ENCODE assay signal across 11 mouse cellular contexts in genomic region chr6:38065122-38065500, GRCm38 (mm10). TPM values are rescaled to one million over a fixed set of nuclear protein-coding genes. Genes with fewer than 3 reads are reported as not detected.
DNase-seq lines count a peak whose midpoint lies in the region; ATAC-seq and TF ChIP-seq lines count a peak whose summit lies in the region.
"Had no signal": no experiment of that assay in that cellular context is flagged by ENCODE, and none has a peak within 500 bp of the region (broad histone marks: within the 10 kb centered on the region; RNA-seq: fewer than 3 reads in every experiment).

No protein-coding gene starts in this region.

- no peak for ATAC-seq in erythroid progenitor cell, adult 5-6 weeks (replicated peaks; ENCODE audit: low FRiP score, poor library complexity, severe bottlenecking)

- no peaks in the 10 kb centered on the region for H3K27me3 ChIP-seq in spleen, adult 2 months (ENCODE audit: control insufficient read depth, insufficient read depth, low read length)

- intact Hi-C loops in heart, postnatal 25 days (cut with DNase I) = loop anchor here (1.0 to 10.0 kb wide), 4 partner anchors 57 to 710 kb away; partner anchors contain the start of gene Trim24

- 62% methylated on average over 3 of the region's 3 CpGs for WGBS in spleen, adult 2 months

- H3K36me3 ChIP-seq in spleen, adult 2 months (ENCODE audit: control insufficient read depth, insufficient read depth, low read length) = no peaks in the 10 kb centered on the region
- H3K36me3 ChIP-seq: G1E had no signal

- peak overlapping the region; percentile 15; the same call in 1 of the 2 replicates for H3K4me3 ChIP-seq in spleen, adult 2 months (ENCODE audit: extremely low read depth, insufficient read depth, insufficient read length)

- no peak overlapping the region for H3K27ac ChIP-seq in spleen, adult 2 months (ENCODE audit: insufficient read depth, low read length)

- DNase-seq in spleen, adult 2 months (ENCODE audit: low read depth in 1 of 2, low spot score in 2 of 2) = no peak
- no peak for DNase-seq in spleen, adult 12 weeks (ENCODE audit: low spot score)
- peak; percentile 38 to 49 for DNase-seq in frontal cortex, postnatal 10 days (ENCODE audit: low spot score in 2 of 2)
- DNase-seq in left cerebral cortex, adult 8-10 months (ENCODE audit: low spot score in 2 of 2) = peak; percentile 5 to 48
- no peak for DNase-seq in thymus, postnatal 36 days
- DNase-seq in heart, postnatal 25 days (ENCODE audit: low spot score) = no peak
- DNase-seq: gastrocnemius, postnatal 25 days had no signal

- TF ChIP-seq POLR2A in spleen, adult 2 months (IDR thresholded peaks at IDR 0.05; ENCODE audit: low read depth, low read length) = no peak

- no peak for TF ChIP-seq CTCF in spleen, adult 2 months (IDR thresholded peaks at IDR 0.05; ENCODE audit: extremely low read depth, insufficient read depth, insufficient read length, insufficient replicate concordance)

- peaks cover 8% of the 10 kb centered on the region; the same call in 1 of the 2 replicates for H3K4me1 ChIP-seq in spleen, adult 2 months (ENCODE audit: control insufficient read depth, insufficient read depth, insufficient read length)

RNA-seq across cellular contexts. Expression of gene Svopl, which starts 18.3 kb away (rescaled TPM):
- polyA plus RNA-seq in spleen, adult 2 months (2012; rRNA removed) = 0.06 TPM in 1 of 2 replicates, not detected in the other
- total RNA-seq in left cerebral cortex, adult 8-10 months (2022) = under 1 TPM in 1 of 4 experiments, not detected in 3; 0.28 TPM
- total RNA-seq in erythroid progenitor cell, adult 5-6 weeks (2015; ENCODE audit: low replicate concordance) = not detected in 2 replicates
- total RNA-seq in erythroid progenitor cell, adult 5-6 weeks (2017; ENCODE audit: low replicate concordance) = not detected in 2 replicates
- under 1 TPM; 0.42 to 0.50 TPM for total RNA-seq in heart, postnatal 25 days (2021)
- total RNA-seq: G1E had no signal
- polyA plus RNA-seq: G1E had no signal

RNA-seq across cellular contexts. Expression of gene Tmem213, which starts 43.9 kb away (rescaled TPM):
- polyA plus RNA-seq in spleen, adult 2 months (2012; rRNA removed) = not detected in 2 replicates
- not detected for total RNA-seq in left cerebral cortex, adult 8-10 months (2022)
- not detected in 2 replicates for total RNA-seq in erythroid progenitor cell, adult 5-6 weeks (2015; ENCODE audit: low replicate concordance)
- not detected in 2 replicates for total RNA-seq in erythroid progenitor cell, adult 5-6 weeks (2017; ENCODE audit: low replicate concordance)
- total RNA-seq in heart, postnatal 25 days (2021) = not detected
- total RNA-seq: G1E; gastrocnemius, postnatal 25 days had no signal
- polyA plus RNA-seq: G1E; large intestine, adult 2 months; midbrain, embryonic 16.5 days had no signal

RNA-seq across cellular contexts. Expression of gene Atp6v0a4, which starts 59.3 kb away (rescaled TPM):
- 0.12 and 0.41 TPM in 2 replicates for polyA plus RNA-seq in spleen, adult 2 months (2012; rRNA removed)
- 10 to 100 TPM in 2 of 4 experiments, 1 to 10 TPM in 2; 1.6 to 13.4 (median 6.3) TPM for total RNA-seq in left cerebral cortex, adult 8-10 months (2022)
- not detected in 2 replicates for total RNA-seq in erythroid progenitor cell, adult 5-6 weeks (2015; ENCODE audit: low replicate concordance)
- not detected in 2 replicates for total RNA-seq in erythroid progenitor cell, adult 5-6 weeks (2017; ENCODE audit: low replicate concordance)
- total RNA-seq in heart, postnatal 25 days (2021) = 1 to 10 TPM; 2.1 to 3.4 TPM
- total RNA-seq: G1E had no signal
- polyA plus RNA-seq: G1E had no signal

Comparison
In these comparisons a context has a peak if more than half of its experiments do, and no peak if none do; other contexts are left out.
1. DNase-seq: peak in frontal cortex, postnatal 10 days (2 of 2) and left cerebral cortex, adult 8-10 months (2 of 2); none in spleen, adult 2 months (0 of 2), spleen, adult 12 weeks (single experiment), thymus, postnatal 36 days (0 of 2) and heart, postnatal 25 days (single experiment).